Mouse (Mus musculus) erythroblast, embryonic 14.5 days (primary cell): ENCODE measurements around the gene Pecr.

Source experiments
- GATA1 ChIP-seq: IDR thresholded peaks from 2 replicates; pipeline ENCODE4 v1.6.1; 2012; ENCODE audit warnings: low read length, inconsistent platforms, mixed read lengths
- TAL1 ChIP-seq: IDR thresholded peaks from 3 replicates; pipeline ENCODE4 v1.6.1; 2012; ENCODE audit warnings: low read length, inconsistent platforms, mixed read lengths

- TF ChIP-seq TAL1 (no peak), GATA1 (no peak)
Observed at GRCm38 (mm10) chr1:72226887-72227481, 57.1 kb downstream of the Pecr start.
